Mouse (Mus musculus) hindbrain, embryonic 16.5 days (tissue): ENCODE results near the gene Adgre4. TPM values are rescaled to one million over a fixed set of nuclear protein-coding genes. Genes with fewer than 3 reads are reported as not detected.
"Not testable (repeated sequence)": the region's sequence is repeated elsewhere in the genome, so short reads cannot be mapped to it uniquely, and the experiment has no call there.

Source experiments
- ATAC-seq: fragments of 200-750 bp; cut with Nextera tagmentation; 2 replicates; pipeline ENCODE4 v1.8.0; 2017; ENCODE audit warnings: moderate TSS enrichment, moderate library complexity
- H3K27ac ChIP-seq: fragments of 300-500 bp; sonication (generic); 2 replicates; pipeline ENCODE4 v1.5.1; 2014; ENCODE audit warnings: low read depth, mild to moderate bottlenecking, control low read depth, low read length, moderate library complexity
- H3K27me3 ChIP-seq: fragments of 300-500 bp; sonication (generic); replicated peaks from 2 replicates; pipeline ENCODE4 v1.6.1; 2014; ENCODE audit warnings: low read length; ENCODE audit not compliant: control insufficient read depth, insufficient read depth
- H3K36me3 ChIP-seq: fragments of 300-500 bp; sonication (generic); 2 replicates; pipeline ENCODE4 v1.6.1; 2014; ENCODE audit warnings: mild to moderate bottlenecking, low read length, moderate library complexity, mixed read lengths; ENCODE audit not compliant: control insufficient read depth, insufficient read depth
- H3K4me1 ChIP-seq: fragments of 300-500 bp; sonication (generic); 2 replicates; pipeline ENCODE4 v1.6.1; 2014; ENCODE audit warnings: low read depth, low read length; ENCODE audit not compliant: control insufficient read depth, insufficient read depth
- H3K4me2 ChIP-seq: fragments of 300-500 bp; sonication (generic); 2 replicates; pipeline ENCODE4 v1.6.1; 2014; ENCODE audit warnings: mild to moderate bottlenecking, low read length, control low read depth, moderate library complexity
- H3K4me3 ChIP-seq: fragments of 300-500 bp; sonication (generic); 2 replicates; pipeline ENCODE4 v1.5.1; 2014; ENCODE audit warnings: mild to moderate bottlenecking, low read length, control low read depth, moderate library complexity
- H3K9ac ChIP-seq: fragments of 300-500 bp; sonication (generic); 2 replicates; pipeline ENCODE4 v1.6.1; 2014; ENCODE audit warnings: low read depth, mild to moderate bottlenecking, control low read depth, low read length, moderate library complexity
- H3K9me3 ChIP-seq: fragments of 300-500 bp; sonication (generic); 2 replicates; pipeline ENCODE4 v1.6.1; 2014; ENCODE audit warnings: mild to moderate bottlenecking, low read length, moderate library complexity; ENCODE audit not compliant: control insufficient read depth
- WGBS: fragments of 180-500 bp; shearing (Covaris S2); extraction: QIAGEN DNeasy Blood & Tissue Kit; methylation state at CpG from one replicate; pipeline ENCODE4 v1.1.7; 2014; 5-methylcytosine and 5-hydroxymethylcytosine counted together
- polyA plus RNA-seq: library from polyadenylated mRNA; unstranded; fragments of >200 nt; fragmentation: Nextera tagmentation; extraction: Ambion mirVana; gene quantifications from 2 replicates; pipeline ENCODE4 v1.2.1, GENCODE M21; 2015

Adgre4 gene
- polyA plus RNA-seq, 1 experiment from 2014 or later = 0.09 TPM

DNA sequence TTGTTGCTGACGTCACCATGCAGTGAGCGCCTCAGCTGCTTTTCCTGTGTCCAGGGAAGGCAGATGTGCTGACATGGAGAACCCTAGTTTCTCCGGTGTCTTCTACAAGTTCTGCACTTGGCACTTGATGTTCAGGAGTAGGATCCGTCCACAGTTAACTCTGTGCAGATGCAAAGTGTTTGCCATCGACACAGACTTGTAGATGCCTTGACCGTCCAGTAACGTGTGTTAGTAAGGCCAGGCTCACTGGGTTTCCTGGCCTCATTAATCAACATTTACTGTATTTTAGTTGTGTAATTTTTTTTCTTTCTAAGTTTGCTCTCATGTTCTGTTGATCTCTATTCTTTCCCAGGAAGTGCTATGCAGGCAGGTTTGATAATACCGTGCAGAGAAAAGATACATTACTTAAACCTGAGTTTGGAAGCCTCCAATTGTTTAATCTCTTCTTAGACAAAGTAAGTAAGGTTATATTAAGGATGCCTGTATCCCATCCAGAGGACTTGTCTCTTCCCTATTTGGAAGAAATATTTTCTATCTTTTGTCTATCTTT lies 142.7 kb downstream of the Adgre4 start:
- Histone ChIP-seq H3K4me2 (peak overlapping the region; percentile 57), H3K27ac (0 out of 2 replicates have a peak overlapping the region, but pooled peaks have one; percentile 44), H3K4me3 (peak overlapping the region; percentile 49), H3K9ac (peak overlapping the region; percentile 53)
- ATAC-seq, H3K36me3 ChIP-seq, H3K9me3 ChIP-seq, H3K27me3 ChIP-seq, H3K4me1 ChIP-seq: not testable (repeated sequence)
- 12% methylated on average over 6 of the region's 8 CpGs for WGBS

DNA sequence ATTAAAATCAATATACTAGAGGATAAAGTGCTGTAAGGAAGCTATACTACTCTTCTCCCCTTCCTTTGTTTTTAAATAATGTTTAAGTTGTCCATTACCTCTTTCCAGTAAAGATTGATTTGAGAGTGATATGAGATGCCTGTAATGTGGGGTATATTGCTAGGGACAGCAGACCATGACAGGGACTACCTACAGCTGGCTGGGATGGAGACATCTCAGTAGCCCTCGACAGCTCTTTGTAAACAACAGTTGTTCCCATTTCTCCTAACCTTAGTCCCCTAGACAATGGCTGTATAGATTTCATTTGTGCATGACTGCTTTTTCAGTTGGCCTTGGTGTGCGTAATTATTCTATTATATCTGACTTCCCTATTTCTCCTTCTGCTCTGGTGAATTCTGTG lies 153.3 kb downstream of the Adgre4 start:
- H3K4me2 ChIP-seq = no peak overlapping the region
- 47% methylated on average over 2 of the region's 2 CpGs for WGBS
- H3K9me3 ChIP-seq = peaks cover 7% of the 10 kb centered on the region
- H3K9ac ChIP-seq = no peak overlapping the region
- no peaks in the 10 kb centered on the region for H3K27me3 ChIP-seq
- H3K27ac ChIP-seq = no peak overlapping the region
- H3K4me3 ChIP-seq = no peak overlapping the region
- H3K4me1 ChIP-seq = no peaks in the 10 kb centered on the region
- H3K36me3 ChIP-seq = peaks cover 7% of the 10 kb centered on the region
- ATAC-seq = no peak

Other genes with a start within 250 kb of the Adgre4 start
- gene Vmn2r118, start 124.8 kb upstream of the Adgre4 start, polyA plus RNA-seq = not detected in 2 replicates
- gene Pot1b, start 37.4 kb upstream of the Adgre4 start, polyA plus RNA-seq = 5.3 and 5.8 TPM in 2 replicates
- gene Zfp119a, start 128.9 kb downstream of the Adgre4 start, polyA plus RNA-seq = 10.5 and 12.1 TPM in 2 replicates
- 12.7 and 14.7 TPM in 2 replicates for gene Zfp959, start 142.1 kb downstream of the Adgre4 start, polyA plus RNA-seq
- gene Zfp119b, start 199.5 kb downstream of the Adgre4 start, polyA plus RNA-seq = 6.9 and 8.7 TPM in 2 replicates
- gene Ebi3, start 202.7 kb downstream of the Adgre4 start, polyA plus RNA-seq = 6.3 and 7.2 TPM in 2 replicates
- 20.5 and 23.2 TPM in 2 replicates for gene Yju2, start 209.1 kb downstream of the Adgre4 start, polyA plus RNA-seq
- 177 and 182 TPM in 2 replicates for gene Shd, start 220.5 kb downstream of the Adgre4 start, polyA plus RNA-seq
- gene Fsd1, start 236.5 kb downstream of the Adgre4 start, polyA plus RNA-seq = 227 and 252 TPM in 2 replicates